Mouse (Mus musculus) embryo, embryonic 11 days (tissue): ENCODE measurements at regions not wholly inside any gene's neighbourhood (a gene's known extent, or its start where the extent isn't known, plus 50 kb on each side); places are given as distances from the start of the nearest gene placed in this dataset.

ENCODE experiments used
- DNase-seq: peaks from one replicate; pipeline ENCODE4 v3.0.0-alpha.2; 2015

DNA sequence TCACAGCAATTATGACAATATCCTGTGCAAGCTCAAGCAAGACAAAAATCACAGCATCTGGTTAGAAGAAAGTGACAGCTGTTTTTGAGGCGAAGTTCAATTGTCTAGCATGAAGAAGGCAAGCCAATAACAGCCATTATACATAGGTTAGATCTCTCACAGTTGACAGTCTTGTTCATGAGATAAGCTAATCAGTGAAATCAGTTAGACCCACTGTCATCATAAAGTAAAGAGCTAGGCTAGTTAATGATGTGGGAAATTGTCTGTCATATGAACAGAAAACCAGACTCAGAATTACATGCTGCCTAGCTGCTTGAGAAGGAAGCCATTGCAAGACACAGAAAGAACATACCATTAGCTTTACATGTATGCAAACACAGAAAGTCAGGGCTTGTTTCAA is 470.2 kb upstream of the 5930422O12Rik start:
- no peak for DNase-seq

- DNase-seq: no peak
These were observed 469.7 kb upstream of the 5930422O12Rik start for GRCm38 (mm10) chr8:32958855-32959254.

DNA sequence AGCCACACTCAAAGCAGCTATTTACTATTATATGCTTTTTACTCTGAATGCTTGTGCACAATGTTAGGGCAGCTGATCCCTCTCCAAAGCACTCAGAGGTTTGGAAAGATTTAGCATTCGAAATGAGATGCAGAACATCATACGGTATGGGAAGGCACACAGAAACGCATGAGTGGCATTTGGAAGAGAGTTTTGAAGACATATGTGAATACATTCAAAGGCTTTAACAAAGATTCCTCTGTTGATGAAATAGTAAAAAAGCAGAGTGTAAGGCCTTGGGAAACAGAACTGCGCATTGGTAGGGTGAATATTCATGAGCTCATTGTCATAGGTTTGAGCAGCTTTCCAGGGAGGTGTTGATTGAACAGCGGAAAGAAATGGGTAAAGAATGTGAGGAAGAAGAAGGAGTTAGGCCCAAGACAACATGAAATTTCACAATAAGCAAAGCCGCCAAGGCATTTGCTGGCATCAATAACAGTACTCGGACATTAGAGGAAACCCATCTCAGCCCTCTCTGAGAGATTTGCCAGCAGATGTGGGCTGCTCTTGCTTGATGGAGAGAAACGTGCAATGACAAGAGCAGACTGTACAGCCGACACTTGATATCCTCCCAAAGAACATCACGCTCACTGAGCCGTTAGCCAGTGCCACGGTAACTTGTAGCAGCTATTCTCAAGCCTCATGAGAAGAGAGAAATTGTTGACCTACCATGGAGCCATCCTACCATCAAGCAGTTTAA is 469.0 kb upstream of the 5930422O12Rik start:
- no peak for DNase-seq

DNA sequence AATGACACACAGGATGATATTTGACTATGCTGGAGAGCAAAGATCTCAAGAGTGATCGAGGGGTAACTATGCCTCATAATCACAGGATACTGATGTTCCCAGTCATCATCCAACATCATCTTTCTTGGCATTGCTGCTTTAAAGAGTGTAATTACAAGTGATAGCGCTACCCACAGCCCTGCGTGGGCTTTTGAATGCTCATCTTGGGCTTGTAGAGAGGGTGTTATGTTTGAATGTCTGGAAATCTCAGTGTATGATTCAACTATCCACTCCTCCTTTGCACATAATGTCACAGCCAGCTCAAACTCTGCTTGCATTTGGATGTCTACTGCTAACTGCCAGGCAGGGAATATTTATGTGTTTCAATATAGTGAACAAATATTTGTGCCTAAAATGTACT is 438.3 kb upstream of the 5930422O12Rik start:
- no peak for DNase-seq

- no peak for DNase-seq
These were observed 424.4 kb upstream of the 5930422O12Rik start for GRCm38 (mm10) chr8:33003967-33004564.

GRCm38 (mm10) chr8:33004570-33004969 is 423.9 kb upstream of the 5930422O12Rik start:
- no peak for DNase-seq

DNA sequence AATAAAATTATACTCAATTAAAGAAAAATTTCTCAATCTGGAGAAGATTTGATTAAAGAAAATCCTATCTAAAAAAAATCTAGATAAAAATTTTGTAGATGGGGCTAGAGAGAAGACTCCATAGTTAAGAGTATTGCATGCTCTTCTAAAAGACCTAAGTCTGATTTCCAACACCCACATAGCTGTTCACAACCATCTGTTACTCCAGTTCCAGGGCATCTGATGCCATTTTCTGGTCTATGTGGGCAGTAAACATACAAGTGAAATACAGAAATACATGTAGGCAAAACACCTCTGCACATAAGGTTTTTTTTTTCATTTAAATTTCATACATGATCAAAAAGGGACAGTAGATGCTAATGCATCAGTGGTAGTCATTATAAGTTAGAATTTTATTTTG is 418.4 kb upstream of the 5930422O12Rik start:
- no peak for DNase-seq

DNA sequence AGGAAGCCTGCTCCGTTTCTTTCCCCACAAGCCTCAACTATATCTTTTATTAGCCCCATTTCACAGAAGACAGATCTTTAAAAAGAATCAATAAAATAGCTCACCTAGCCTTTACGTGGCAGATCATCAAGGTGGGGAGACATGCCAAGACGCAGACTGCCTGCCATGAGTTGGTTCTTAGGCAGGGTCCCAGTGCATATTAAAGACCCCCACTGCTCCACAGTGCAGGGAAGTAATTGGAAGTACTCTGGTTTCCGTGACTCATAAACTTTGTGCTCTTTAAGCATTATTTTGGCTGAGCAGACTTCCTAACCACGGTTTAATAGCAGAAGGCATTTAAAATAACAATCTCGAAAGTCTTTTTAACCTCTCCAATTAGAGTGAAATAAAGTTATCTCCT is 415.7 kb upstream of the 5930422O12Rik start:
- no peak for DNase-seq

GRCm38 (mm10) chr8:33015861-33016260 is 412.6 kb upstream of the 5930422O12Rik start:
- DNase-seq: no peak

DNA sequence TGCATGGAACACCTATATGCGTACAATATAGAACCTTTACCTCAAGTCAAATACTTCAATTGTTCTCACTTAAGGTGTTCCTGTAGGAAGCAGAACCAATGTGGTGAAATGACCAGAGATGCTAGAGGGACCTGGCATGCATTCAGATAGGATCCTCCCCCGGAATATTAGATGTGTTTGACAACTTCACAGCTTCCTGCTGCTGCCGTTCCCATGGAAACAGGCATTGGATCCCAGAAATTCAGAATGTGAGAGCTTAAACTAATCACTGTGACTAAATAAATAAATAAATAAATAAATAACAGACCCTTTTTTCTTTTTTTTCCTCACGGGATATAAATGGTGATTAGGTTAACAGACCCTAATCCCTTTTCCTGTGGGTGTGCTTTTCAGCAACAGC is 401.5 kb upstream of the 5930422O12Rik start:
- peak; percentile 4 for DNase-seq

DNA sequence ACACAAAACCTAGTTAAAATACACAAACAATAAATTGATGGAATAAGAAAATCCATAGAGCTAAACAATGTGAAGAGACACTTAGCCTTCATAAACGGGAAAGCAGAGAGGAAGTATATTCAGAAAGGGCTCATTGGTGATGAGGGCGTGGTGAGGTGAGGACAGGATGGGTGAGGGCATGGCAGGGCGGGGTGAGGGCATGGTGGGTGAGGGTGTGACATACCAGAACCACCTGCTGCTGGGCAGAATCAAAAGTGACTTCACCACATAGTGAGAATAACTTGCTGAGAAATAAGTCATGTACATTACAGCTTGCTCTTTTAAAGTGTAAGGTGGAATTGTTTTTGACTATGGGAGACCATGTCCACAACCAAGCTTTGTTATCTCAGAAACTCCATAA is 399.1 kb upstream of the 5930422O12Rik start:
- no peak for DNase-seq

DNA sequence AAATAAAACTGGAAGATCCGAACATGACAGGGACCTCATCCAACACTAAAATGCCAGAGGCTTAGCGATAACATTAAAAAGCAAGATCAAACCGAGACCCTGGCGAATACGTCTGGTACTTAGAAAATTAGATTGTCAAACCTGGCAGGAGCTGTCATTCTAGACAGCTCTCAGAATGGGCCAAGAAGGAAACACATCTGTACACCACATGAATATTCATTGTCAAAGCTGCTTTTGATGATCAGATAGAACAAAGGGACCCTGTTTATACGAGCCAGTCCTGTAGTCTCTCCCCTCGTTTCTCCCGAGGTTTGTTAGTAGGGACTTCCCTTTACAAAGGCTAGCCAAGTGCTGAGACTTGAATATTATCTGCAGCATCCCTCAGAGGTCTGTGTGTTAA is 376.5 kb upstream of the 5930422O12Rik start:
- DNase-seq: no peak

DNA sequence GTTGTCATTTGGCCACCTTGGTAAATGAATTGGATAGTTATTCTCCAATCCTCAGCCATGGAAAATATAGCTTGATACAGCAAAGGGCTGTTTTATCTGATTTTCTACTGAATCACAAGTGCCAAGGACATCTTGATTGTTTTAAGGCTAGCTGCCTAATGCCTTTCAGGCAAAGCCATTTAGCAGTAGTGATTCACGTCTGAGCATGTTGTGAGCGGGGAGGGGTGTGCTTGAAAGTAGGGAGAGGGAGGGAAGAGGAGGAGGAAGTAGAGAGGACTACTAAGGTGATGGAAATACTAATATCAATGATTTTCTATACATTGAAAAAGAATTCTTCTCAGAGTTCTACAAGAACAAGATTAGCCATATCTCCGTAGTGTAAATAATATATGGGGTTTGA is 362.9 kb upstream of the 5930422O12Rik start:
- DNase-seq: no peak

- DNase-seq: no peak
These were observed 362.3 kb upstream of the 5930422O12Rik start for GRCm38 (mm10) chr8:33066168-33066567.

GRCm38 (mm10) chr8:33067453-33068039 is 361.0 kb upstream of the 5930422O12Rik start:
- no peak for DNase-seq

GRCm38 (mm10) chr8:33068468-33068867 is 360.0 kb upstream of the 5930422O12Rik start:
- no peak for DNase-seq

DNA sequence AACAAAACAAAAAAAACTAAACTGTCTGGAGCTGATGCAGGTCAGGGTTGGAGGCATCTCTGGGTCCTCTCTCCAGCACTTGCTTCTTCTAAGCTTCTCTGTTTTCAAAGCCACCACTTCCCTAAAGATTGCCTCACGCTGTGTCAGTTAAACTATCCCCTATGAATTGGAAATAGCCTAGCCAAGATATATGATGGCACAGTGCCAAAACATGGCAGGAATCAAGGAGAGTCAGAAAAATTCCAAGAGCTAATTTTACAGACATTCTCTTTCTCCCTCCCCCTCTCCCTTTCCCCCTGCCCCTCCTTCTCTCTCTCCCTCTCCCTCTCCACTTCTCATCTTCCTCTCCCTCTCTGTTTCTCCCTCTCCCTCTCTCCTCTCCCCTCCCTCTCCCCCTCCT is 353.3 kb upstream of the 5930422O12Rik start:
- peak; percentile 18 for DNase-seq

- DNase-seq: no peak
These were observed 352.3 kb upstream of the 5930422O12Rik start for GRCm38 (mm10) chr8:33076253-33076652.

DNA sequence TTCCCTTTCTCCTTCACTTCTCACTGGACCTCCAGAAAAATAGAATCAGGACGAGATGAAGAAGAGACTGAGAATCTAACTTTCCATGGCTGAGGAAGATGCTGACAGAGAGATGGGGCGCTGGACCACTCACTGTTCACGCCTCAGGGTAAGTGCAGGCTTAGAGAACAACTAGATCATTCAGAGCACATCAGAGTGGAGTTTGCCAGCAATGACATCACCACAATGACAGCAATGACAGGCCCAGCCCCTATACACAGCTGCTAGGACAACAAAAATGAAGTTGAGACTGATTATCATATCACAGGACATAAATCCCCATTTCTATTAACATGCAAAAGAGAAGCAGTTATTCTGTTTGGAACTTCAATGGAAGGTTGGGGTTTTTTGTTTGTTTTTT is 350.4 kb upstream of the 5930422O12Rik start:
- no peak for DNase-seq

- no peak for DNase-seq
These were observed 348.5 kb upstream of the 5930422O12Rik start for GRCm38 (mm10) chr8:33079867-33080585.

DNA sequence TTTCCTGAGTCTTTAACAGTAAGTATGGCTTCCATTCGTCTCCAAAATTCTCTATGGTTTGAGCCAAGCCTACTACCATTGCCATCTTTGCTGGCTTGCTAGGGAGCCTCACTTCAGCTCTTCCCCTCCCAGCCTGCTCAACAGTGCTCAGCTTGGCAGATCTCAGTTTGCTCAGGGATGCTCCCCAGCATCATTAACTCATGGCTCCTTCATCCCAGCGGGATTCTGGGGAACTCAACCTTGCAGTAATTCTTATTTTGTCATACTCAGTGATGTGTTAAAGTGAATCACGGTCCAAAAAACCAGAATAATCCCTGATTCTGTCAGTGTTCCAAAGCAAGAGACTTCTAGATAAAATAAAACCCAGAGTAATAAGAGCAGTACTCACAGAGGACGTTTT is 346.6 kb upstream of the 5930422O12Rik start:
- no peak for DNase-seq

DNA sequence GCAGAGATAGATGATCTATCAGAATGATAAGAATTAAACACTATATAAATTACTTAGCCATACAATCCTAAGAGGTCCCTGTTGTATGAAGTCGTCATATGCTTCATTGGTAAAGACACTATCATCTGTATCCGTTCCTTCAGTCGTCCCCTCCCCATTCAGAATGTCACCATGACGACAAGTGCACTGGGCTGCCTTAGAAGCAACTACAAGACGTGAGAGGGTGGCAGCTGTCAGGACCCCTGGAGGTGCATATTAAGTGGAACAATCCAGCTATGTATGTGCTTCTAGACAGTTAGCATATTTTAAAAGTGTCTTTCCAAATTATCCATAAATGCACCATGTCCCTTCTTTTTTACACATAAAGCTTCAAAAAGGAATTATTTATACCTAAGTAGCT is 343.0 kb upstream of the 5930422O12Rik start:
- DNase-seq: no peak

GRCm38 (mm10) chr8:33089731-33090130 is 338.8 kb upstream of the 5930422O12Rik start:
- no peak for DNase-seq

DNA sequence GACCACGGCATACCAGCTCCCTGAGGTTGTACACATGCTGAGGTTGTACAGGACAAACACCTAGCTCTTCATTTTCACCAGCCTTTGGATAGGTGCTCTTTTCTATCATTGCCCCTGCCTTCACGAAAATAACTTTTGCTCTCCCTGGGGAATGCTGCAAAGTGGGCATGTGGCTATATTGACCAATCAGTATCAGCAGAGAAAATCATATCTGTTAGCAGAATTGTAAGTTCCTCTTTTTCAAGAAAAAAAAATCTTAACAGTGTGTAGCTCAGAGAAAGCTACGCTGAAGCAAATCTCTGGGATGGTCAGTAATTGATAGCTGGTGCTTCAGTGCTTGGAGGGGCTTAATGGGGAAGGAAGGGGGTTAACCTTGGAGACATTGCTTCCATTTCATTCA is 319.6 kb upstream of the 5930422O12Rik start:
- no peak for DNase-seq
